Mouse (Mus musculus): ENCODE results near the gene Mrps23. TPM values are rescaled to one million over a fixed set of nuclear protein-coding genes. Genes with fewer than 3 reads are reported as not detected.
"Not testable (repeated sequence)": the region's sequence is repeated elsewhere in the genome, so short reads cannot be mapped to it uniquely, and the experiment has no call there.

Gene Mrps23
- polyA plus RNA-seq, 1 experiment from 2014 or later, result 44.0 TPM

DNA sequence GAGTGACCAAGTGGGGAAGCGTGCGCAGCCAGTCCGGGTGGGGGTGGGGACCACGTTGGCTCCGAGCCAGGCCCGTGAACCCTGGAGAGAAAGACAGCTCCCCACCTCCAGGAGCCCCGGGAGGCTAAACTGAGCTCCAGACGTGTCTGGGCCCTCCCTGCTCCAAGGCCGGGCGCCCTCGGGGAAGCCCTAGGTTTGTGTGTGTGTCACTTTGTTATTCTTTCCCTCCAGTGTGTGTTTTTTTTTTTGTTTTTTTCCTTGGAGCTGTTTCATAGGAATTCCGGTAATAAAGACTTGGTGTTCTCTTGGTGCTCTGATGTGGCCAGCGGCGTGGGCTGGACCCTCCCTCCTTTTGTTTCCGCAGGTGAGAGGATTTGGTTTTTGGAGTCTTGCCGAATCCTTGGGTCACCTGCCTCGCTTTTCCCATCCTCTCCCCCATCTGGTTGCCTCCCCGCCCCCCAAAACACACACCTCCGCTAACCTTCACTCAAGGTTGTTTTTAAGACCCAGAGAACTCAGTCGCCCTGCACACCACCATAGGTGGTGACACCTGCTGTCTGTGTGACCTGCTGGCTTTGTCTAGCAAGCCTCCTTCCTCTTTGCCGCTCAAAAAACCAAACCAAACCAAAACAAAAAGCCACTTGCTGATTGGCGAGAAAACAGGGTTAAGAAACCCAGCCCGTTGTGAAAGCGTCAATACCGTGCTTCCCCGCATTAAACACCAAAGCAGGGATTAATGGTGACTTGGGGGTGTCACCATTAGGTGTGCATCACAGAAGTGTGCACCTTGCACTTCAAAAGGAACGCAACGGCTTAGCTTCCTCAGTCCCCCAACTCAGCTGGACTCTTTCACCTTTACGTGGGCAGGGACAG lies 10.1 kb upstream of the Mrps23 start:
- 5% methylated on average over 29 of the region's 29 CpGs for WGBS (ENCODE audit: insufficient replicate concordance)

DNA sequence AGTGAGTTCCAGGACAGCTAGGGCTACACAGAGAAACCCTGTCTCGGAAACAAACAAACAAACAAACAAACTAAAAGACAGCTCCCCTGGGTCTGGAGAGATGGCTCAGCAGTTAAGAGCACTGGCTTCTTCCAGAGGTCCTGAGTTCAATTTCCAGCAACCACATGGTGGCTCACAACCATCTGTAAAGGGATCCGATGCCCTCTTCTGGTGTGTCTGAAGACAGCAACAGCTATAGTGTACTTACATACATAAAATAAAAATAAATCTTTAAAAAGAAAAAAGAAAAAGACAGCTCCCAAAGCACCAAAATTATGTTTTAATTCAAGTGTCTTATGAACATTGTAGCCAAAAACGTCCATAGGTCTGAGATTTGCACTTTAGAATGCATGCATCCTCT lies 8.5 kb upstream of the Mrps23 start:
- DNase-seq; H3K4me2 ChIP-seq; H3K36me3 ChIP-seq; H3K9me3 ChIP-seq (replicated peaks); H3K4me3 ChIP-seq (replicated peaks); H3K27ac ChIP-seq; ATAC-seq (ENCODE audit: low read depth); H3K4me1 ChIP-seq (replicated peaks); H3K9ac ChIP-seq: not testable (repeated sequence)
- peaks cover 84% of the 10 kb centered on the region for H3K27me3 ChIP-seq
- WGBS (ENCODE audit: insufficient replicate concordance), result 60% methylated on average over 3 of the region's 3 CpGs

More for the DNA sequence above, 10.1 kb upstream of the Mrps23 start:
- no peak overlapping the region for H3K9ac ChIP-seq
- H3K4me1 ChIP-seq (replicated peaks), result peaks cover 5% of the 10 kb centered on the region; the same call in 1 of the 2 replicates
- H3K9me3 ChIP-seq (replicated peaks), result no peaks in the 10 kb centered on the region
- H3K36me3 ChIP-seq, result no peaks in the 10 kb centered on the region
- DNase-seq (no peak), ATAC-seq (ENCODE audit: low read depth) (no peak)
- no peak overlapping the region for H3K27ac ChIP-seq
- peak overlapping the region; percentile 41 for H3K4me2 ChIP-seq
- H3K4me3 ChIP-seq (replicated peaks), result peak overlapping the region; percentile 25
- H3K27me3 ChIP-seq, result peaks cover 85% of the 10 kb centered on the region

DNA sequence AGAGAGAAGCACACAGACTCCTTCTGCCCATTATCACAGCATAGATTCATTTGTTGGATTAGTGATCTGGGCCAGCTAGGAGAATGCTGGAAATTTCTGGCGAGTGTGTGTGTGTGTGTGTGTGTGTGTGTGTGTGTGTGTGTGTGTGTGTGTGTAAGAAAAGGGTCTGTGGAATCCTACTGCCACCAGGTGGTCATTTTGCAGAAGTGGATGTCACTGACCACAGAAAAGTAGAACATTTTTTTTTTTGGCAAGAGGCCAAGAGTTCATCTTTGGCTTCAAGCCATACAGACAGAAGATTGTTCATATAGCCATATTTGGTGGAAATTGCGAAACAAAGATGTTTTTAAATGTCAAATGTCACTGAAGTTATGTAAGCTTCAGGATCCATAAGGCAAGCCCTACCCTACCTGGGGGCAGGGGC lies 7.0 kb upstream of the Mrps23 start:
- H3K4me1 ChIP-seq (replicated peaks), result peaks cover 17% of the 10 kb centered on the region
- no peaks in the 10 kb centered on the region for H3K36me3 ChIP-seq
- DNase-seq, result no peak
- no peak overlapping the region for H3K4me3 ChIP-seq (replicated peaks)
- no peaks in the 10 kb centered on the region for H3K9me3 ChIP-seq (replicated peaks)
- no peak overlapping the region for H3K27ac ChIP-seq
- H3K9ac ChIP-seq, result no peak overlapping the region
- ATAC-seq (ENCODE audit: low read depth), result no peak
- no peak overlapping the region for H3K4me2 ChIP-seq
- 1% methylated on average over 2 of the region's 2 CpGs for WGBS (ENCODE audit: insufficient replicate concordance)
- H3K27me3 ChIP-seq, result peaks cover 76% of the 10 kb centered on the region

DNA sequence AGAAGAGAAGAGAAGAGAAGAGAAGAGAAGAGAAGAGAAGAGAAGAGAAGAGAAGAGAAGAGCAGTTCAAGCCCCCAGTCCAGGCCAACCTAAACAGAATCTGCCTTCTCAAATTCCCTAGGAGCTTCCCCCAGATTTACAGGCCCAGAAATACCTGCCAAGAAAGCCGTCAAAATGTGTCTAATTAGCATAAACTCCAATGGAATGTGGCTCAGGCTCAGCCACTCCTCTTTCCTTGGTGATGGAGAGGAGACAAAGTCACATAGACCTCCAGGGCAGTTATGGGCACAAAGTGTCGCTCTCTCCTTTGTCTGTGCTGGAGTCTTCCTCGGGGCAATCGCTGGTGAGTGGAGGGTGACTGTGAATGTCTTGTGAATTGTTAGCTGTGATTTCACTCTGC lies 6.0 kb upstream of the Mrps23 start:
- no peak for DNase-seq

DNA sequence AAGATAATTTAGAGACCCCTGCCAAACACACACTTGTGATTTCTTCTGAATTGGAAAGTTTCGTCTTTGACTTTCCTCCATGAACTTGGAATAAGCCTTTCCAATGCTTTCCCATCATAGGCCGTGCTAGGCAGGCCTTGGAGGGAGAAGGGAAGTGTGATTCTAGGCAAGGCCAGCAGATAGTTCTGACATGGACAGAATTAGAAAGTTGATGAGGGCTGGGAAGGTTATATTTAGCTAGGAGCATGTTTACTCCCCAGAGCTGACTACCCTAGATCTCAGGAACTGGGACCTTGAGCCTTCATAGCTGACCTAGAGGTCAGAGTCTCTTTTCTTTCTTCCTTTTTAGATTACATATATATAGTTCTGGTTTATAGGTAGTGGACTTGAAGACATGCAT lies 3.0 kb upstream of the Mrps23 start:
- no peak overlapping the region for H3K4me3 ChIP-seq (replicated peaks)
- no peak for ATAC-seq (ENCODE audit: low read depth)
- H3K4me1 ChIP-seq (replicated peaks), result peaks cover 45% of the 10 kb centered on the region
- 57% methylated on average over 2 of the region's 2 CpGs for WGBS (ENCODE audit: insufficient replicate concordance)
- peaks cover 36% of the 10 kb centered on the region for H3K27me3 ChIP-seq
- H3K9me3 ChIP-seq (replicated peaks), result no peaks in the 10 kb centered on the region
- H3K9ac ChIP-seq, result no peak overlapping the region
- no peak for DNase-seq
- no peak overlapping the region for H3K4me2 ChIP-seq
- H3K36me3 ChIP-seq, result peaks cover 3% of the 10 kb centered on the region; the same call in 1 of the 2 replicates
- no peak overlapping the region for H3K27ac ChIP-seq

More for the DNA sequence above, 6.0 kb upstream of the Mrps23 start:
- Histone ChIP-seq H3K4me1 (replicated peaks) (peaks cover 27% of the 10 kb centered on the region), H3K27ac (no peak overlapping the region), H3K4me2 (no peak overlapping the region), H3K9ac (no peak overlapping the region), H3K36me3 (no peaks in the 10 kb centered on the region), H3K9me3 (replicated peaks) (no peaks in the 10 kb centered on the region), H3K4me3 (replicated peaks) (no peak overlapping the region), H3K27me3 (peaks cover 65% of the 10 kb centered on the region)
- 55% methylated on average over 4 of the region's 4 CpGs for WGBS (ENCODE audit: insufficient replicate concordance)
- ATAC-seq (ENCODE audit: low read depth), result no peak

DNA sequence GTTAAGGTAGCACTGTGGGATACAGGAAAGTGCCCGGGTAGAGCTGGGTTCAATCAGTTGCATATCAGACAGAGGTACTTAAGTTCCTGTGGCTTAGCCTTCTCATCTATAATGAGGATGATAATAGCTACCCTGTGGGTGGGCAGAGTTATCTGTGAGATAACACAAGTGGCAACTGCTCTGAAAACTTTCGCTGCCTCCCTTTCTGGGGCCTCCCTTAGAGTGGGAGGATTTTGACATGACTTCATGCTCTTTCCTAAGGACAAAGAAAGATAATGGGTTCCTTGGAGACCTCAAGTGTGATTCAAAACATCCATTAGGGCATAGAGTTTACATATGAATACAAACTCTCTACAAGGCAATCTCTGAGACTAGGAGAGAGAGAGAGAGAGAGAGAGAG lies 2.1 kb upstream of the Mrps23 start:
- H3K4me1 ChIP-seq (replicated peaks), result peaks cover 50% of the 10 kb centered on the region
- H3K9ac ChIP-seq, result no peak overlapping the region
- 9% methylated on average over 2 of the region's 2 CpGs for WGBS (ENCODE audit: insufficient replicate concordance)
- ATAC-seq (ENCODE audit: low read depth) (peak; percentile 13; the same call in 1 of the 2 replicates), DNase-seq (peak; percentile 23)
- no peak overlapping the region for H3K4me2 ChIP-seq
- no peak overlapping the region for H3K27ac ChIP-seq
- H3K27me3 ChIP-seq, result peaks cover 28% of the 10 kb centered on the region
- peaks cover 5% of the 10 kb centered on the region for H3K36me3 ChIP-seq
- H3K9me3 ChIP-seq (replicated peaks), result no peaks in the 10 kb centered on the region
- H3K4me3 ChIP-seq (replicated peaks), result no peak overlapping the region

GRCm38 (mm10) chr11:88204593-88205368 lies 593 bp downstream of the Mrps23 start:
- no peaks in the 10 kb centered on the region for H3K9me3 ChIP-seq (replicated peaks)
- H3K27ac ChIP-seq, result peak overlapping the region; percentile 84
- peaks cover 13% of the 10 kb centered on the region for H3K27me3 ChIP-seq
- 22% methylated on average over 30 of the region's 30 CpGs for WGBS (ENCODE audit: insufficient replicate concordance)
- peak overlapping the region; percentile 89 for H3K9ac ChIP-seq
- peak overlapping the region; percentile 91 for H3K4me2 ChIP-seq
- DNase-seq (no peak), ATAC-seq (ENCODE audit: low read depth) (peak; percentile 44)
- H3K4me1 ChIP-seq (replicated peaks), result peaks cover 52% of the 10 kb centered on the region
- H3K4me3 ChIP-seq (replicated peaks), result peak overlapping the region; percentile 90
- H3K36me3 ChIP-seq, result peaks cover 32% of the 10 kb centered on the region

DNA sequence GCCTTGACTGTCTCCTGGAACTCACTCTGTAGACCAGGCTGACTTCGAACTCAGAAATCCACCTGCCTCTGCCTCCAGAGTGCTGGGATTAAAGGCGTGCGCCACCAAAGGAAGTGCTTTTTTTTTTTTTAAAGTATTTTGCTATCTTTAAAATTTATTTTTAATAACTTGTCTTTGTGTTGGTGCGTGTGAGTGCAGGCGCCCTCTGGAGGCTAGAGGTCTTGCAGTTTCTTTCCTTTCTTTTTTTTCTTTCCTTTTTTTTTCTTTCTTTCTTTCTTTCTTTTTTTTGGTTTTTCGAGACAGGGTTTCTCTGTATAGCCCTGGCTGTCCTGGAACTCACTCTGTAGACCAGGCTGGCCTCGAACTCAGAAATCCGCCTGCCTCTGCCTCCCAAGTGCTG lies 2.4 kb downstream of the Mrps23 start:
- not testable (repeated sequence) for H3K4me3 ChIP-seq (replicated peaks); H3K27ac ChIP-seq; H3K9me3 ChIP-seq (replicated peaks); H3K27me3 ChIP-seq; H3K9ac ChIP-seq; ATAC-seq (ENCODE audit: low read depth); H3K4me2 ChIP-seq; DNase-seq
- 74% methylated on average over 8 of the region's 8 CpGs for whole genome bisulfite sequencing (ENCODE audit: insufficient replicate concordance)
- peaks cover 47% of the 10 kb centered on the region for H3K4me1 ChIP-seq (replicated peaks)
- H3K36me3 ChIP-seq, result peaks cover 50% of the 10 kb centered on the region

DNA sequence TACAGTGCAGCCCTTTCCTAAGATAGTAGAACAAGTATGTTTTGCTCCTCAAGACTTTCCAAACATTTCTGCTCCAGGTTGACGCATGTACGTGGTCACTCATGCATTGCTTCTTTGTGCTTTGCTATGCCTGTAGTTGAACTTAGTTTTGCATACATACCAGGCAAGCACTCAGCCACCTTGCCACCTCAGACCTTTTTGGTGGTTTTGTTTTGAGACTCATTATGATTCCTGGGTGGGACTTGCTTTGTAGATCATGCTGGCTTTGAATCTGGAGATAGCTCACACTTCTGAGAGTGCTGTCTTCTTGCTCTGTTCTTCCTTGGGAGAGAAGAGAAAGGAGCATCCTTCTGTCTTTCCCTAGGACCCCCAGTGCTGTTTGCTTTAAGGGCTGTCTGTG lies 3.5 kb downstream of the Mrps23 start:
- H3K4me3 ChIP-seq (replicated peaks), result no peak overlapping the region
- H3K9ac ChIP-seq, result no peak overlapping the region
- H3K36me3 ChIP-seq, result peaks cover 55% of the 10 kb centered on the region
- no peaks in the 10 kb centered on the region for H3K9me3 ChIP-seq (replicated peaks)
- 91% methylated on average over 2 of the region's 2 CpGs for WGBS (ENCODE audit: insufficient replicate concordance)
- no peak for ATAC-seq (ENCODE audit: low read depth)
- no peak overlapping the region for H3K4me2 ChIP-seq
- H3K27ac ChIP-seq, result no peak overlapping the region
- peaks cover 35% of the 10 kb centered on the region for H3K4me1 ChIP-seq (replicated peaks)
- H3K27me3 ChIP-seq, result no peaks in the 10 kb centered on the region
- DNase-seq, result no peak

GRCm38 (mm10) chr11:88211824-88212582 lies 7.8 kb downstream of the Mrps23 start:
- no peaks in the 10 kb centered on the region for H3K9me3 ChIP-seq (replicated peaks)
- no peak overlapping the region for H3K27ac ChIP-seq
- 78% methylated on average over 5 of the region's 5 CpGs for WGBS (ENCODE audit: insufficient replicate concordance)
- no peak overlapping the region for H3K4me2 ChIP-seq
- no peak overlapping the region for H3K9ac ChIP-seq
- H3K36me3 ChIP-seq, result peaks cover 51% of the 10 kb centered on the region
- peaks cover 6% of the 10 kb centered on the region; the same call in 1 of the 2 replicates for H3K4me1 ChIP-seq (replicated peaks)
- no peak overlapping the region for H3K4me3 ChIP-seq (replicated peaks)
- peaks cover 5% of the 10 kb centered on the region; the same call in 1 of the 2 replicates for H3K27me3 ChIP-seq
- ATAC-seq (ENCODE audit: low read depth) (no peak), DNase-seq (no peak)

DNA sequence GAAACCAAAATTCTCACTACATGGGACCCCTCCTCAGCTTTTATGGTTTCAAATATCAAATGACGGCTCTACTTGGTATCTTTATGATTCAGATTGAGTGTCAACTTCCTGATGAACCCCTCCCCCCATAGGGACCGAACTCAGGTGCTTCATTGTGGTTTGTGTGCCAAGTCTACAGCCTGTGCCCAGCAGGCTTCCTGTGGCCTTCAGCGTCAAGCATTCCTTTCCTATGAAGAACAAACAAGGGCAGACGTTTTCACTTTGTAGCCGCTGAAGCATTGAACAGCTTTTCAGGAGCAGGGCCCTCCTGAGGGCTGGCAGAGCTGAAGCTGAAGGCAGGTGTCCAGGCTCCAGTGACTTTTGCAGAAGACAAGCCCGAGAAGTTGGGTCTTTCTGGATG lies 9.6 kb downstream of the Mrps23 start:
- no peak for ATAC-seq (ENCODE audit: low read depth)
- DNase-seq, result no peak
- 0 out of 2 replicates have a peak, but pooled peaks cover 3% of the 10 kb centered on the region for H3K4me1 ChIP-seq (replicated peaks)
- H3K9ac ChIP-seq, result no peak overlapping the region
- H3K36me3 ChIP-seq, result peaks cover 33% of the 10 kb centered on the region
- peaks cover 11% of the 10 kb centered on the region; the same call in 1 of the 2 replicates for H3K27me3 ChIP-seq
- H3K4me2 ChIP-seq, result no peak overlapping the region
- WGBS (ENCODE audit: insufficient replicate concordance), result 41% methylated on average over 6 of the region's 6 CpGs
- no peak overlapping the region for H3K4me3 ChIP-seq (replicated peaks)
- no peak overlapping the region for H3K27ac ChIP-seq
- H3K9me3 ChIP-seq (replicated peaks), result no peaks in the 10 kb centered on the region
